Mouse (Mus musculus) embryonic fibroblast, embryonic 13.5 days (primary cell): ENCODE results near the gene Acot7.

ENCODE experiments used
- CTCF ChIP-seq: IDR thresholded peaks from 2 replicates; pipeline ENCODE4 v1.5.1; 2011; ENCODE audit warnings: mild to moderate bottlenecking, control low read depth, low read length, moderate library complexity, borderline replicate concordance; ENCODE audit not compliant: insufficient read depth
- POLR2A ChIP-seq: IDR thresholded peaks from 2 replicates; pipeline ENCODE4 v1.6.1; 2011; ENCODE audit warnings: low read depth, mild to moderate bottlenecking, control low read depth, low read length, moderate library complexity

DNA sequence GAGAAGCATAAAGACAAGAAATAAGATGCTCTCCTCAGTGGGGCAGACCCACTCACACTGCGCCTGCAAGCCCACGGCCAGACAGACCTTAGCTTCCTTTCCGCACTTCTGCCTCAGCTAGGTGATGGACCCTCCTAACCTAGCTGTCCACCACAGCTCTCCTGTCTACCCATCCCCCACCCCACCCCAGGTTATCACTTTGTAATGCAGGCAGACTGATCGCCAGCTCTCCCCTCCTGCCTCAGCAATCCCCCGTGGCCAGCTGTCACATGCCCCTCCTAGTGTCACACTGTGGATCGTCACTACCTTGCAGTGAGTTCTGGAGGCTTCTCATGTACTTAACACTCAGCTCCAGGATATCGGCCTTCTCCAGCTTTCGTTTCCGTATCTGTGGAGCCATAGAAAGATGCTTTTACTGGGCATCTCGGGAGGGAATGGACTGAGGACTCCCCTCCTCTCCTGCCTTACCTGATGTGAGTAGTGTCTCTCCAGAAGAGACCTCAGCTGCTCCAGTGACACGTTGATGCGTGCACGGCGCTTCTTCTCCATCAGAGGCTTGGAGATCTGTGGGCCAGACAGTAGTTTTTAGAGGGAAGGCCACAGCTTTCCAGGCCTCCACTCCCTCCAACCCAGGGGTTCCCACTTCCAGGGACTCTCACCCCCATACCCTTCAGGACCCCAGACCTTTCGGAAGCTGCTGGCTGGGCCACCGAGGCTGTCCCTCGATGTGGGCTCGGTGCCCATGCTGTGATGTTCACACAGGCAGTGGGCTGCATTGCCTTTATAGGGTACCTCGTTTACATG, 109.6 kb downstream of the Acot7 start:
- no peak for TF ChIP-seq POLR2A
- no peak for TF ChIP-seq CTCF
